Mouse (Mus musculus) fibroblast of lung, adult 2 months (primary cell): ENCODE measurements around the gene Hist1h2bj.
"Not testable (repeated sequence)": the region's sequence is repeated elsewhere in the genome, so short reads cannot be mapped to it uniquely, and the experiment has no call there.

Experiments used
- DNase-seq: peaks from one replicate; pipeline ENCODE4 v3.0.0-alpha.2; 2011; ENCODE audit warnings: low read depth

The Hist1h2bj gene

DNA sequence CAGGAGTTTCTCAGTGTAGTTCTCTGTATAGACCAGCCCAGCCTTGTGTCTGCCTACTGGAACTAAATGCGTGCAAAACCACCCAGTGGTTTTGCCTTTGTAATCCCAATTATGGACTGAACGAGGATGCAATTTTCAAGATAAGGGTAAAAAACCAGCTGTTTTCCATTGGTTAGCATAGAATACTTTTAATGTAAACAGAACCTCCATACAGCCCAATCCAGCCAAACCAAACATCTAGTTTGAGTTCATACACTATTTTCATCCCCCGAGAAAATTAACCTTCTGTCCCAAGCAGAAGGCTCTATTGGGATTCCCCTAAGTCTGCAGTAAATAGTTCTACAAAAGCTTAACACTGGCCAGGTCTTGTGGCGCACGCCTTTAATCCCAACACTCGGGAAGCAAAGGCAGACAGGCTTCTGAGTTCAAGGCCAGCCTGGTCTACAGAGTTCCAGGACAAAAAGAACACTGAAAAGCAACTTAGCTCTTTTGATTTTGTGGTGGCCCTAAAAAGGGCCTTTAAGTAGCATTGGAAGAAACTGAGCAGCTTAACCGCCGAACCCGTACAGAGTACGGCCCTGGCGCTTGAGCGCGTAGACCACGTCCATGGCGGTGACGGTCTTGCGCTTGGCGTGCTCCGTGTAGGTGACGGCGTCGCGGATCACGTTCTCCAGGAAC, 2.4 kb upstream of the Hist1h2bj start:
- no peak for DNase-seq

- peak; percentile 85 for DNase-seq
Measured at GRCm38 (mm10) chr13:22041142-22041536, 1.9 kb upstream of the Hist1h2bj start, which contains the start of gene Hist1h4i. Hist1h4i (minus strand) TSS chr13:22041362.

DNA sequence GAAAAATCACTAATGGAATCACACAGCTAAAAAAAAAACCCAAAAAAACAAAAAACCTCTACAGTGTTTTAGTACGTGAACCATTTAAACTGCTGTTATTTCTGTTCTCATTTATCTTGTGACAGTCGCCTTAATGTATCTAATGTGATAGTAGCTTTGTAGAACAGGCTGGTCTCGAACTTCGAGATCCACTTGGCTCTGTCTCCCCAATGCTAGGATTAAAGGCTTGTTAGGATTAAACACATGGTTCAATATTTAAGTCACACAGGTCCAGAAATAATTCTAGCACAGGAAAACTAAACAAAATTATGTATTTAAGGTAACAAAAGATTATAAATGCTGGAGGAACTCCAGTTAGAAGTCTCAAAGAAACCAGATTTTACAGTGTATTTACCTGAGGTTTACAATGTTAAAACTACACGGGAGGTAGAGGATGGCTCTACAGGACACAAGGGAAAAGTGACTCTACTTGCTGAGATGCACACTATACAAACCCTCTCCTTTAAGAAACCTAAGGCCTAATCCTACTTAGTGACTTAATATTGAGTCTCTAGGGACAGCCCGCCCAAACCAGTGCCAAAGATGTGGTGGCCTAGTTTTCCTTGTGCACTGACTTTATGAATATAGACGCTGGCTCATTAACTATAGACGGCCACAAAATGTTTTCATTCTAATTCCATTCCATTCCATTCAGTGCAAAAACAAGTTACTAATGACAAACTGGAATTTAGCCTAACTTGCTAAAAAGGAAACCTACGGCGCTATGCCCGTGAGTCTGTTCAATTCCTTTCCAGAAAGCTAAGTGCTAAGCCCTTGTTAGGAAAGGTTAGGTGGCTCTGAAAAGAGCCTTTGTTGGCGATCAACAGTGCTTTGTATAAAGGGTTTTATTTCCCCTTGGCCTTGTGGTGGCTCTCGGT, 1.1 kb upstream of the Hist1h2bj start:
- no peak for DNase-seq

GRCm38 (mm10) chr13:22043503-22044431, 753 bp downstream of the Hist1h2bj start:
- DNase-seq: no peak

DNA sequence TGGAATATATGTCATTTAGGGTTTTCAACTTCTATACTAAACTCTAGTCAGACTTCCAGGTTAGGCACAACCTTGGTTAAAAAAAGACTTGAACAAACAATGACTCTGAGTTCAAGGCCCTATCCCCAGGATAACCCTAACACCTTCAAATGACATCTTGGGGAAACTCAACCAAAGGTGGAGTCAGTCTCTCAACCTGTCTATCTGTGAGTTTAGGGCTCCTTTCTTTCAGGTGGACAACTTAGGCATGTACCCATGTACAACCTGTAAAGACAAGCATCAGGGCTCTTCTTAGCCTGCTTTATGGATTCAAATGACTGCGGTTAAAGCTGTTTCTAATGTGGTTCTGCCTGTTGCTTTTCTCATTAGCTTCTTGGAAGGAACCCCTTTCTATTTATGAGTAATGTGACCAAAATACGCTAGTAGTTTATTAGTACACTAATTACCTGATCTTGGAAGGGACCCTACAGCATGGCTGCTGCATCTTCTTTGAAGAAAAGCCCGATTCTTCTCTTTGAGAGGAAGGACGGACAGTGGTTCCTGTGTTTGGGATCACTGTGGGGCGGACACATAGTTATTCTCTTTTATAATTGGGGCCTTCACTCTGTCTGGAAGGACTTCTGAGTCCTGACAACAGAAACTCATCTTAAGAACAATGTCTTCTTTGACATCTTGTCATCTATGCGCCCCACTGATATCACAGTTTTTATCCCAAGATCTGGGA, 1.6 kb downstream of the Hist1h2bj start:
- DNase-seq: no peak

DNA sequence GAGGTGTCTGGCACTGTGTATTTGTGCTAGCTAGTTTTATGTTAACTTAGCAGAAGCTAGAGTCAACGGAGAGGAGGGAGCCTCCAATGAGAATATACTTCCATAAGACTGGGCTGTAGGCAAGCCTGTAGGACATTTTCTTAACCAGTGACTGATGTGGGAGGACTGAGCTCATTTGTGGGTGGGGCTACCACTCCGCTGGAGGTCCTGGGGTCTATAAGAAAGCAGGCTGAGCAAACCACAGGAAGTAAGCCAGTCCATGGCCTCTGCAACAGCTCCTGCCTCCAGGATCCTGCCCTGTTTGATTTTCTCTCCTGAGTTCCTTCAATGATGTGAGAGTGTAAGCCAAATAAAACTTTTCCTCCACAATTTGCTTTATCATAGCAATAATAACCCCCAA, 2.3 kb downstream of the Hist1h2bj start:
- no peak for DNase-seq

- no peak for DNase-seq
Measured at GRCm38 (mm10) chr13:22049041-22049440, 6.0 kb downstream of the Hist1h2bj start.

- DNase-seq: no peak
Measured at GRCm38 (mm10) chr13:22049737-22050440, 6.9 kb downstream of the Hist1h2bj start.

- DNase-seq: peak; percentile 67
Measured at GRCm38 (mm10) chr13:22050591-22051522, 7.8 kb downstream of the Hist1h2bj start.

- DNase-seq: no peak
Measured at GRCm38 (mm10) chr13:22051523-22051859, 8.5 kb downstream of the Hist1h2bj start.

GRCm38 (mm10) chr13:22053754-22054153, 10.7 kb downstream of the Hist1h2bj start:
- no peak for DNase-seq

- no peak for DNase-seq
Measured at GRCm38 (mm10) chr13:22061422-22061821, 18.4 kb downstream of the Hist1h2bj start.

- no peak for DNase-seq
Measured at GRCm38 (mm10) chr13:22063468-22063867, 20.5 kb downstream of the Hist1h2bj start.

- not testable (repeated sequence) for DNase-seq
Measured at GRCm38 (mm10) chr13:22084140-22084539, 41.1 kb downstream of the Hist1h2bj start, which contains the start of gene Vmn1r188. Vmn1r188 (plus strand) TSS chr13:22084440.
